Mouse (Mus musculus): ENCODE data around the gene Heatr9. TPM values are rescaled to one million over a fixed set of nuclear protein-coding genes. Genes with fewer than 3 reads are reported as not detected.

Gene Heatr9
- total RNA-seq, 1 experiment from 2014 or later: 7.9 TPM

- ATAC-seq (replicated peaks; ENCODE audit: insufficient number of reproducible peaks, low FRiP score, low TSS enrichment, poor library complexity, severe bottlenecking): peak; percentile 48
Measured at GRCm38 (mm10) chr11:83534609-83535423, 12.8 kb upstream of the Heatr9 start.

GRCm38 (mm10) chr11:83534143-83534542 is 12.2 kb upstream of the Heatr9 start:
- ATAC-seq (replicated peaks; ENCODE audit: insufficient number of reproducible peaks, low FRiP score, low TSS enrichment, poor library complexity, severe bottlenecking): no peak

GRCm38 (mm10) chr11:83533192-83533591 is 11.2 kb upstream of the Heatr9 start:
- peak; percentile 57 for ATAC-seq (replicated peaks; ENCODE audit: insufficient number of reproducible peaks, low FRiP score, low TSS enrichment, poor library complexity, severe bottlenecking)

GRCm38 (mm10) chr11:83530360-83530759 is 8.4 kb upstream of the Heatr9 start, which contains the start of gene Ccl5:
Gene Ccl5 (minus strand): TSS chr11:83530518.
- ATAC-seq (replicated peaks; ENCODE audit: insufficient number of reproducible peaks, low FRiP score, low TSS enrichment, poor library complexity, severe bottlenecking): 0 out of 2 replicates have a peak, but pooled peaks have one; percentile 9

GRCm38 (mm10) chr11:83529024-83529423 is 7.0 kb upstream of the Heatr9 start:
- ATAC-seq (replicated peaks; ENCODE audit: insufficient number of reproducible peaks, low FRiP score, low TSS enrichment, poor library complexity, severe bottlenecking): no peak

- ATAC-seq (replicated peaks; ENCODE audit: insufficient number of reproducible peaks, low FRiP score, low TSS enrichment, poor library complexity, severe bottlenecking): no peak
Measured at GRCm38 (mm10) chr11:83518371-83518770, 3.6 kb downstream of the Heatr9 start.

GRCm38 (mm10) chr11:83517153-83517552 is 4.8 kb downstream of the Heatr9 start:
- ATAC-seq (replicated peaks; ENCODE audit: insufficient number of reproducible peaks, low FRiP score, low TSS enrichment, poor library complexity, severe bottlenecking): no peak

- ATAC-seq (replicated peaks; ENCODE audit: insufficient number of reproducible peaks, low FRiP score, low TSS enrichment, poor library complexity, severe bottlenecking): no peak
Measured at GRCm38 (mm10) chr11:83509521-83509920, 12.5 kb downstream of the Heatr9 start.

GRCm38 (mm10) chr11:83504308-83504707 is 17.7 kb downstream of the Heatr9 start:
- no peak for ATAC-seq (replicated peaks; ENCODE audit: insufficient number of reproducible peaks, low FRiP score, low TSS enrichment, poor library complexity, severe bottlenecking)

GRCm38 (mm10) chr11:83495571-83495970 is 26.4 kb downstream of the Heatr9 start:
- ATAC-seq (replicated peaks; ENCODE audit: insufficient number of reproducible peaks, low FRiP score, low TSS enrichment, poor library complexity, severe bottlenecking): no peak

- ATAC-seq (replicated peaks; ENCODE audit: insufficient number of reproducible peaks, low FRiP score, low TSS enrichment, poor library complexity, severe bottlenecking): no peak
Measured at GRCm38 (mm10) chr11:83491488-83491887, 30.5 kb downstream of the Heatr9 start.

GRCm38 (mm10) chr11:83473235-83474016 is 48.5 kb downstream of the Heatr9 start:
- ATAC-seq (replicated peaks; ENCODE audit: insufficient number of reproducible peaks, low FRiP score, low TSS enrichment, poor library complexity, severe bottlenecking): 0 out of 2 replicates have a peak, but pooled peaks have one; percentile 8

- ATAC-seq (replicated peaks; ENCODE audit: insufficient number of reproducible peaks, low FRiP score, low TSS enrichment, poor library complexity, severe bottlenecking): peak; percentile 98
Measured at GRCm38 (mm10) chr11:83472324-83473234, 49.4 kb downstream of the Heatr9 start, which contains the start of gene Taf15. Gene Taf15 (plus strand): TSS chr11:83473086.

GRCm38 (mm10) chr11:83471766-83472165 is 50.2 kb downstream of the Heatr9 start:
- no peak for ATAC-seq (replicated peaks; ENCODE audit: insufficient number of reproducible peaks, low FRiP score, low TSS enrichment, poor library complexity, severe bottlenecking)

- ATAC-seq (replicated peaks; ENCODE audit: insufficient number of reproducible peaks, low FRiP score, low TSS enrichment, poor library complexity, severe bottlenecking): no peak
Measured at GRCm38 (mm10) chr11:83468765-83469164, 53.2 kb downstream of the Heatr9 start.

GRCm38 (mm10) chr11:83467120-83467652 is 54.8 kb downstream of the Heatr9 start:
- ATAC-seq (replicated peaks; ENCODE audit: insufficient number of reproducible peaks, low FRiP score, low TSS enrichment, poor library complexity, severe bottlenecking): no peak

- ATAC-seq (replicated peaks; ENCODE audit: insufficient number of reproducible peaks, low FRiP score, low TSS enrichment, poor library complexity, severe bottlenecking): no peak
Measured at GRCm38 (mm10) chr11:83465976-83466375, 56.0 kb downstream of the Heatr9 start.

GRCm38 (mm10) chr11:83462711-83463244 is 59.2 kb downstream of the Heatr9 start, which contains the start of gene Mmp28:
Gene Mmp28 (minus strand): TSS chr11:83463071.
- no peak for ATAC-seq (replicated peaks; ENCODE audit: insufficient number of reproducible peaks, low FRiP score, low TSS enrichment, poor library complexity, severe bottlenecking)

Data from monocyte, adult 5-6 weeks (primary cell).